Mouse (Mus musculus): ENCODE results near the gene Cldn24. TPM values are rescaled to one million over a fixed set of nuclear protein-coding genes. Genes with fewer than 3 reads are reported as not detected.

The Cldn24 gene
- polyA plus RNA-seq, 1 experiment from 2014 or later = not detected

- no peak overlapping the region for H3K4me2 ChIP-seq
- no peak for ATAC-seq (ENCODE audit: low read depth)
- no peaks in the 10 kb centered on the region for H3K27me3 ChIP-seq
- H3K9ac ChIP-seq = no peak overlapping the region
- no peak overlapping the region for H3K27ac ChIP-seq (replicated peaks)
- peaks cover 22% of the 10 kb centered on the region for H3K36me3 ChIP-seq
- WGBS = 59% methylated on average over 1 of the region's 1 CpGs
- no peaks in the 10 kb centered on the region for H3K4me1 ChIP-seq (replicated peaks)
- H3K4me3 ChIP-seq = no peak overlapping the region
- H3K9me3 ChIP-seq = no peaks in the 10 kb centered on the region
Measured at GRCm38 (mm10) chr8:47833944-47834343, 12.0 kb downstream of the Cldn24 start.

GRCm38 (mm10) chr8:47843063-47843462 is 21.1 kb downstream of the Cldn24 start:
- H3K27me3 ChIP-seq = no peaks in the 10 kb centered on the region
- H3K4me2 ChIP-seq = no peak overlapping the region
- peaks cover 31% of the 10 kb centered on the region for H3K36me3 ChIP-seq
- no peak overlapping the region for H3K9ac ChIP-seq
- no peaks in the 10 kb centered on the region; the same call in 1 of the 2 replicates for H3K4me1 ChIP-seq (replicated peaks)
- H3K4me3 ChIP-seq = no peak overlapping the region
- no peaks in the 10 kb centered on the region for H3K9me3 ChIP-seq
- H3K27ac ChIP-seq (replicated peaks) = no peak overlapping the region
- WGBS = 81% methylated on average over 7 of the region's 7 CpGs
- ATAC-seq (ENCODE audit: low read depth) = no peak

- Histone ChIP-seq H3K36me3 (peaks cover 37% of the 10 kb centered on the region), H3K9ac (no peak overlapping the region), H3K27me3 (no peaks in the 10 kb centered on the region), H3K4me3 (no peak overlapping the region), H3K9me3 (no peaks in the 10 kb centered on the region), H3K27ac (replicated peaks) (no peak overlapping the region), H3K4me1 (replicated peaks) (no peaks in the 10 kb centered on the region; the same call in 1 of the 2 replicates), H3K4me2 (no peak overlapping the region)
- WGBS = 95% methylated on average over 10 of the region's 10 CpGs
- no peak for ATAC-seq (ENCODE audit: low read depth)
Measured at GRCm38 (mm10) chr8:47843651-47844050, 21.7 kb downstream of the Cldn24 start.

DNA sequence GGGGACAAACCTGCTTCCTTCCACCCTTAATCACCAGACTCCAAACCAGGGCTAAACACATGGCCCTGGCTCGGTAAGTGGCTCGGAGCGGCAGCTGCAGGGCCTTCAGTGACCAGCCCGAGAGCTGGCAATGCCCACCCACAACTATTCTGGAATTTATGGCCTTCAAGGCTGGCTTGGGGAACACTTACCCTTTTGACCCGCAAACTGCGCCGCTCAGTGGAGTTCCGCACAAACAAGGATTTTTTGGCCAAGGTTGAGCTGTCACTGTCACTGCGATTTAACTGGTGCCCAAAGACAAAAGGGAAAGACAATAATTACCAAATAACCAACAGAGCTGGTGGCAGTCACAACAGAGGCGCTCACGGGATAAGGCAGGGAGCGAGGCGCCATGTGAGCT is 24.0 kb downstream of the Cldn24 start:
- Histone ChIP-seq H3K4me3 (no peak overlapping the region), H3K4me2 (no peak overlapping the region), H3K9ac (no peak overlapping the region), H3K9me3 (no peaks in the 10 kb centered on the region), H3K36me3 (peaks cover 41% of the 10 kb centered on the region), H3K27me3 (no peaks in the 10 kb centered on the region), H3K4me1 (replicated peaks) (no peaks in the 10 kb centered on the region; the same call in 1 of the 2 replicates), H3K27ac (replicated peaks) (no peak overlapping the region)
- no peak for ATAC-seq (ENCODE audit: low read depth)
- 27% methylated on average over 13 of the region's 13 CpGs for WGBS

DNA sequence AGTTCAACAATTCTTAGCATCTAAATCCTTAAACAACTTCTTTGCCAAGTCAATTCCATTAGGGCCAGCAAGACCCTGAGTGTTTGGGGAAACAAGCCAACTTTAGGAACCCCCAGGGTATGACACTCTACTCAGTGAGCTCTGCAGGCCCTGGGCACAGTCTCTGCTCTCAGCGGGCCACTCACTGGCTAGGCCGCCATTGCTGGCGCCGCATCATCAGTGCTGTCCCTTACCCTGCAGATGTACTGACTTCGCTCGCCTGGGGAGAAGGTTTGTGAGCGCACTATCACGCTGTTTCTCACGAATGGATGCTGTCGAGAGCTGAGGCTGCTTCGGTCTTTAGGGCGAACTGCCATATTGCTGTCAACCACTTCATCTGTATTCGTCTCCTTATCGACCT is 25.2 kb downstream of the Cldn24 start:
- H3K36me3 ChIP-seq = peaks cover 35% of the 10 kb centered on the region
- no peak overlapping the region for H3K4me2 ChIP-seq
- WGBS = 89% methylated on average over 14 of the region's 14 CpGs
- H3K4me1 ChIP-seq (replicated peaks) = no peaks in the 10 kb centered on the region; the same call in 1 of the 2 replicates
- H3K9ac ChIP-seq = no peak overlapping the region
- H3K9me3 ChIP-seq = no peaks in the 10 kb centered on the region
- H3K27ac ChIP-seq (replicated peaks) = no peak overlapping the region
- no peak overlapping the region for H3K4me3 ChIP-seq
- no peak for ATAC-seq (ENCODE audit: low read depth)
- no peaks in the 10 kb centered on the region for H3K27me3 ChIP-seq

DNA sequence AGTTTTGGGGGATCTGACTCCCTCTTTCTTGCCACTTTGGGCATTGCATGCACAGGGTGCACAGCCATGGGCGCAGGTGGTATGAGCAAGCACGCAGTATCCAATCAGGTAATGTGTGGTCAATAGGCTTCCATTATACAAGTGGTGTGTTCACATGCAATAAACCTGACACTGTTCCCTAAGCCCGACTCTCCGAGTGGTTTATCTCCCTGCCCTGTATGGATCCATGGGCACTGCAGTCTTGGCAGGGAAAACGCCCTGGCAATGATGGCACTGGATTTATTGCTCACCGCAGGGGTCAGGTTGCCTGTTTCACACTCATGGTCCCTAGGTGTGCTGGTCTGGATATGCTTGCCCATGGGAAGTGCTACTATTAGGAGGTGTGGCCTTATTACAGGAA is 26.0 kb downstream of the Cldn24 start:
- Histone ChIP-seq H3K9me3 (no peaks in the 10 kb centered on the region), H3K27me3 (no peaks in the 10 kb centered on the region), H3K36me3 (peaks cover 31% of the 10 kb centered on the region), H3K27ac (replicated peaks) (no peak overlapping the region), H3K4me1 (replicated peaks) (no peaks in the 10 kb centered on the region; the same call in 1 of the 2 replicates), H3K9ac (no peak overlapping the region), H3K4me2 (no peak overlapping the region), H3K4me3 (no peak overlapping the region)
- 92% methylated on average over 6 of the region's 6 CpGs for WGBS
- ATAC-seq (ENCODE audit: low read depth) = no peak

GRCm38 (mm10) chr8:47849842-47850241 is 27.9 kb downstream of the Cldn24 start:
- ATAC-seq (ENCODE audit: low read depth) = no peak
- no peak overlapping the region for H3K4me2 ChIP-seq
- H3K4me3 ChIP-seq = no peak overlapping the region
- no peak overlapping the region for H3K9ac ChIP-seq
- H3K27ac ChIP-seq (replicated peaks) = no peak overlapping the region
- H3K4me1 ChIP-seq (replicated peaks) = no peaks in the 10 kb centered on the region; the same call in 1 of the 2 replicates
- H3K9me3 ChIP-seq = no peaks in the 10 kb centered on the region
- H3K27me3 ChIP-seq = no peaks in the 10 kb centered on the region
- H3K36me3 ChIP-seq = peaks cover 34% of the 10 kb centered on the region
- 82% methylated on average over 8 of the region's 8 CpGs for WGBS

DNA sequence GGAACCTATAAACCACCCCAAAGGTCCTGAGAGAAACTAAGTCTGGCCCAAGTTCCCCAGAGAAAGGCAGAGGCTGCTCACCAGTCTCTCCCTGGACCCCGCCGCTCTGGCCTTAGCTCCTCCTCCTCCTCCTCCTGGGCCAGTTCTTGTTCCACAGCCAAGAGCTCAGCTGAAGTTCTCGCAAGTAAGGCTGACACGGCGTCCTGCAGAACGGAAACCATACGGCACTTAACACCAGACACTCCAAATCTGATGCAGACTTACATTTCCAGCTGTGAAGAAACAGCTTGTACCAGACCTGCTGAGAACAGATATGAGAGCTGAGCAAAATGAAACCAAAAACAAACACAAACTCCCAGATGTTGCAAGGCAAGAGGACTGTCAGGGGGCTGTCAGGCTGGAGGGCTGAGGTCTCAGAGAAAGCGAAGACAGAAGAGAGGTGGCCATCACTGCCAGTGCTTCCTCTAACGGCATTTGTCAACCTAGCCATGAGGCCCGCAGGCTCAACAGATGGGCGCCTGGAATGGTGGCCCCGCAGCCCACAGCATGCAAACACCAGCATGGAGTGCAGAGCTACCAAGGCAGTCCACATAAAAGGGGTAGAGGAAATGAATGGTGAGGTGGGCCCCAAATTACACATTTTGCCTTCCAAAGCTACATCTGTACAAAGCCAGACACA is 30.0 kb downstream of the Cldn24 start:
- Histone ChIP-seq H3K9ac (no peak overlapping the region), H3K4me3 (no peak overlapping the region), H3K4me2 (no peak overlapping the region), H3K4me1 (replicated peaks) (no peaks in the 10 kb centered on the region), H3K27me3 (no peaks in the 10 kb centered on the region), H3K9me3 (no peaks in the 10 kb centered on the region), H3K27ac (replicated peaks) (0 out of 2 replicates have a peak overlapping the region, but pooled peaks have one; percentile 18), H3K36me3 (peaks cover 48% of the 10 kb centered on the region)
- WGBS = 77% methylated on average over 12 of the region's 12 CpGs
- ATAC-seq (ENCODE audit: low read depth) = no peak

DNA sequence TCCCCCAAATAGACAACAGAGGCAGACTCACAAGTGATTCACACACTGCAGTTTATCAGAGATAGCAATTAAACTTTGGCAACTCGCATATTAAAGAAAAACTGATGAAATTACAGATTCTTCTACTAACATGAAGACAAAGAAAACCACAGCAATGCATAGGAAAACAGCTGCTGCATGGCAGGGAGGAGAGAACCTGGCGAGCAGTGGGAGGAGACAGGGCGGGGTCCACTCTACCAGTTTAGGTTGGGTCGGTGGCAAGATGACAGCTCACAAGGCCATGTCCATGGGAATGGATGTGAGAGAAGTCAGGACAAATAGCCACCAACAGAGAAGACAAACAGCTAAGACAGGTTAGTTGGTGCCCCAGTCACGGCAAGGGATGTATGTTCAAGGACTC is 30.8 kb downstream of the Cldn24 start:
- ATAC-seq (ENCODE audit: low read depth) = no peak
- Histone ChIP-seq H3K4me2 (no peak overlapping the region), H3K36me3 (peaks cover 42% of the 10 kb centered on the region)

DNA sequence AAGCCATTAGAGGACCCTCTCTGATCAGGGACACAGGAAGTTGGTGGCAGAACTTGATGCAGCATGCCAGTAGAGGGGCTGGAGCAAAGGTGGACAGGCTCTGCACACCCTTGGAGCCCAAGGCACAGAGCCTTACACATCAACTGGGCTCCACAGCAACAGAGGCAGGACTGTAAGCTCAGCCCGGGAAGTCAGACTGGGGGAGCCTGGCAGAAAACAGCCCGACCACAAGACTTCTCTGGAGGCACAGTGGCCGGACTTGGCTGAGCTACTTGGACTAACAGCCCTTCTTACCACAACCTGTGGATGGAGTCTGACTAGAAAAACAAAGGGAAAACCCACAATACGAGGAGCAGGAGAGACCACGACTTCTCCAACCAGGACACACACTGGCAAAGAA is 31.4 kb downstream of the Cldn24 start:
- H3K36me3 ChIP-seq = peaks cover 39% of the 10 kb centered on the region
- H3K4me3 ChIP-seq = no peak overlapping the region
- no peak overlapping the region for H3K4me2 ChIP-seq
- ATAC-seq (ENCODE audit: low read depth) = no peak
- 0 out of 2 replicates have a peak, but pooled peaks cover 1% of the 10 kb centered on the region for H3K4me1 ChIP-seq (replicated peaks)
- H3K27ac ChIP-seq (replicated peaks) = no peak overlapping the region
- no peaks in the 10 kb centered on the region for H3K27me3 ChIP-seq
- H3K9me3 ChIP-seq = no peaks in the 10 kb centered on the region
- 86% methylated on average over 5 of the region's 5 CpGs for WGBS
- no peak overlapping the region for H3K9ac ChIP-seq

More for the DNA sequence above, 30.8 kb downstream of the Cldn24 start:
- no peak overlapping the region for H3K9ac ChIP-seq
- 87% methylated on average over 5 of the region's 5 CpGs for WGBS
- no peak overlapping the region for H3K27ac ChIP-seq (replicated peaks)
- H3K4me3 ChIP-seq = no peak overlapping the region
- H3K4me1 ChIP-seq (replicated peaks) = no peaks in the 10 kb centered on the region
- no peaks in the 10 kb centered on the region for H3K9me3 ChIP-seq
- H3K27me3 ChIP-seq = no peaks in the 10 kb centered on the region

GRCm38 (mm10) chr8:47859259-47859658 is 37.3 kb downstream of the Cldn24 start:
- peaks cover 45% of the 10 kb centered on the region for H3K36me3 ChIP-seq
- H3K4me2 ChIP-seq = peak overlapping the region; percentile 20; the same call in 1 of the 2 replicates
- H3K4me3 ChIP-seq = no peak overlapping the region
- ATAC-seq (ENCODE audit: low read depth) = peak; percentile 11; the same call in 1 of the 2 replicates
- 87% methylated on average over 12 of the region's 12 CpGs for WGBS
- H3K27ac ChIP-seq (replicated peaks) = peak overlapping the region; percentile 57; the same call in 1 of the 2 replicates
- no peak overlapping the region for H3K9ac ChIP-seq
- no peaks in the 10 kb centered on the region for H3K9me3 ChIP-seq
- H3K27me3 ChIP-seq = no peaks in the 10 kb centered on the region
- H3K4me1 ChIP-seq (replicated peaks) = 0 out of 2 replicates have a peak, but pooled peaks cover 5% of the 10 kb centered on the region

DNA sequence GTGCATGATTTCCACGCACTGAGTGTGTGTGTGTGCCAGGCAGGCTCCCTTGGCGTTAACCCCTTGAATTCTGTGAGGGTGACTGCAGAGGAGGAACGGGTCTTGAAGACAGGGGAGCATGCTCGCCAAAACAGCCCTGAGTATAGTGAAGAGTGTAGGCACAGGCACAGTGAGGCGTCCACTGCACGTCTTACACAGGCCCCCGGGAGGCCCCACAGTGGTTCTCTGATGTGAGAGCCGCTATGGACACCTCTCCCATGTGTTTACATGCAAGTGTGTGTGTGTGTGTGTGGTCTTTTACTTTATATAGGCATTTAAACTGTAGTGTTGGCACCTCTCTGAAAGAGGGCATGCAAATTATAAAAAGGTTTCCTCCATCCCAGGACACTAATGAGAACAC is 44.6 kb downstream of the Cldn24 start:
- no peaks in the 10 kb centered on the region for H3K9me3 ChIP-seq
- ATAC-seq (ENCODE audit: low read depth) = peak; percentile 69
- H3K9ac ChIP-seq = no peak overlapping the region
- H3K4me2 ChIP-seq = no peak overlapping the region
- WGBS = 85% methylated on average over 8 of the region's 8 CpGs
- no peaks in the 10 kb centered on the region for H3K27me3 ChIP-seq
- no peak overlapping the region for H3K27ac ChIP-seq (replicated peaks)
- peaks cover 42% of the 10 kb centered on the region for H3K36me3 ChIP-seq
- H3K4me3 ChIP-seq = no peak overlapping the region
- H3K4me1 ChIP-seq (replicated peaks) = 0 out of 2 replicates have a peak, but pooled peaks cover 6% of the 10 kb centered on the region

- H3K9me3 ChIP-seq = no peaks in the 10 kb centered on the region
- H3K4me2 ChIP-seq = no peak overlapping the region
- H3K36me3 ChIP-seq = peaks cover 38% of the 10 kb centered on the region
- 35% methylated on average over 8 of the region's 8 CpGs for WGBS
- no peak overlapping the region for H3K9ac ChIP-seq
- H3K4me3 ChIP-seq = no peak overlapping the region
- H3K4me1 ChIP-seq (replicated peaks) = 0 out of 2 replicates have a peak, but pooled peaks cover 6% of the 10 kb centered on the region
- H3K27me3 ChIP-seq = no peaks in the 10 kb centered on the region
- H3K27ac ChIP-seq (replicated peaks) = no peak overlapping the region
- peak; percentile 69 for ATAC-seq (ENCODE audit: low read depth)
Measured at GRCm38 (mm10) chr8:47867067-47867466, 45.1 kb downstream of the Cldn24 start.
